Mouse (Mus musculus): ENCODE results near the gene Gm8104. TPM values are rescaled to one million over a fixed set of nuclear protein-coding genes. Genes with fewer than 3 reads are reported as not detected.
A peak's percentile ranks its signal among the peaks of the same experiment; 100 is the strongest.
"Not testable (repeated sequence)": the region's sequence is repeated elsewhere in the genome, so short reads cannot be mapped to it uniquely, and the experiment has no call there.

Gm8104 gene
- not detected for total RNA-seq (2021)
- long read RNA-seq, experiment 1 = 0 reads
- long read RNA-seq, experiment 2 = 0 reads

- DNase-seq (ENCODE audit: low spot score in 2 of 2) = not testable (repeated sequence)
Observed at GRCm38 (mm10) chr14:43100301-43100700, at the start of gene Gm8104. TSS of gene Gm8104 (plus strand) at chr14:43100601.

GRCm38 (mm10) chr14:43058063-43058462, 42.3 kb upstream of the Gm8104 start:
- not testable (repeated sequence) for DNase-seq (ENCODE audit: low spot score in 2 of 2)

- DNase-seq (ENCODE audit: low spot score in 2 of 2) = not testable (repeated sequence)
Observed at GRCm38 (mm10) chr14:43060179-43060578, 40.2 kb upstream of the Gm8104 start.

- DNase-seq (ENCODE audit: low spot score in 2 of 2) = not testable (repeated sequence)
Observed at GRCm38 (mm10) chr14:43076543-43076942, 23.9 kb upstream of the Gm8104 start, which contains the start of gene Gm8094. TSS of gene Gm8094 (minus strand) at chr14:43076643.

- peak in 1 of 2 experiments; percentile 7 for DNase-seq (ENCODE audit: low spot score in 2 of 2)
Observed at GRCm38 (mm10) chr14:43084936-43085730, 15.3 kb upstream of the Gm8104 start.

- not testable (repeated sequence) for DNase-seq (ENCODE audit: low spot score in 2 of 2)
Observed at GRCm38 (mm10) chr14:43089103-43089919, 11.1 kb upstream of the Gm8104 start.

GRCm38 (mm10) chr14:43119673-43120072, 19.3 kb downstream of the Gm8104 start:
- not testable (repeated sequence) for DNase-seq (ENCODE audit: low spot score in 2 of 2)

GRCm38 (mm10) chr14:43126286-43126685, 25.9 kb downstream of the Gm8104 start:
- not testable (repeated sequence) for DNase-seq (ENCODE audit: low spot score in 2 of 2)

Other genes with a start within 250 kb of the Gm8104 start
- gene Gm21977, start 247.1 kb upstream of the Gm8104 start, total RNA-seq (2021) = not detected
- not detected for gene Gm8082, start 107.0 kb upstream of the Gm8104 start, total RNA-seq (2021)
- gene Gm10376, start 85.0 kb upstream of the Gm8104 start, total RNA-seq (2021) = not detected
- not detected for gene Gm8094, start 24.0 kb upstream of the Gm8104 start, total RNA-seq (2021)
- not detected for gene Gm7233, start 79.3 kb downstream of the Gm8104 start, total RNA-seq (2021)
- not detected for gene Gm8122, start 134.7 kb downstream of the Gm8104 start, total RNA-seq (2021)
- gene Gm8126, start 158.0 kb downstream of the Gm8104 start, total RNA-seq (2021) = not detected
- not detected for gene Gm9732, start 174.4 kb downstream of the Gm8104 start, total RNA-seq (2021)
- not detected for gene Gm8127, start 193.2 kb downstream of the Gm8104 start, total RNA-seq (2021)
- not detected for gene 1700001F09Rik, start 247.2 kb downstream of the Gm8104 start, total RNA-seq (2021)

Data from gastrocnemius, postnatal 4 days (tissue).